Mouse (Mus musculus) myocyte (in vitro differentiated cells): ENCODE data around the gene Lmo2. TPM values are rescaled to one million over a fixed set of nuclear protein-coding genes. Genes with fewer than 3 reads are reported as not detected.

Experiments
- H3K27me3 ChIP-seq: one replicate; pipeline ENCODE4 v1.6.1; 2011; ENCODE audit not compliant: control insufficient read depth, insufficient read depth, insufficient read length
- H3K36me3 ChIP-seq: one replicate; pipeline ENCODE4 v1.6.1; 2011; ENCODE audit not compliant: control insufficient read depth, insufficient read depth
- H3K4me2 ChIP-seq: one replicate; pipeline ENCODE4 v1.6.1; 2011; ENCODE audit warnings: low read depth, control low read depth
- H3K4me3 ChIP-seq: one replicate; pipeline ENCODE4 v1.5.1; 2011; ENCODE audit warnings: mild to moderate bottlenecking, control low read depth, moderate library complexity
- H3K79me2 ChIP-seq: one replicate; pipeline ENCODE4 v1.6.1; 2011; ENCODE audit not compliant: control insufficient read depth, insufficient read depth
- H3ac ChIP-seq: one replicate; pipeline ENCODE4 v1.6.1; 2011; ENCODE audit not compliant: control insufficient read depth, insufficient read length
- CEBPB ChIP-seq: IDR thresholded peaks from 2 replicates; pipeline ENCODE4 v1.6.1; 2011; ENCODE audit warnings: mild to moderate bottlenecking, moderate library complexity; ENCODE audit not compliant: poor library complexity, insufficient read depth, severe bottlenecking
- E2F4 ChIP-seq: IDR thresholded peaks from one replicate; pipeline ENCODE4 v1.6.1; 2011; ENCODE audit warnings: mild to moderate bottlenecking, control low read depth, moderate library complexity; ENCODE audit not compliant: insufficient read depth
- MAX ChIP-seq: IDR thresholded peaks from one replicate; pipeline ENCODE4 v1.6.1; 2011; ENCODE audit warnings: low read depth, mild to moderate bottlenecking, control low read depth
- MYOD1 ChIP-seq, 3 experiments: IDR thresholded peaks; one replicate each; pipeline ENCODE4 v1.6.1; 2011; ENCODE audit warnings: control low read depth in 2 of 3, low read depth in 2 of 3, mild to moderate bottlenecking in 2 of 3, moderate library complexity in 1 of 3; ENCODE audit not compliant: insufficient read length in 2 of 3, control insufficient read depth in 1 of 3
- MYOG ChIP-seq, 3 experiments: IDR thresholded peaks; one replicate each; pipeline ENCODE4 v1.6.1; 2011; ENCODE audit warnings: control low read depth in 2 of 3, low read depth in 2 of 3, mild to moderate bottlenecking in 2 of 3; ENCODE audit not compliant: insufficient read length in 2 of 3, control insufficient read depth in 1 of 3, insufficient read depth in 1 of 3
- POLR2A ChIP-seq: IDR thresholded peaks from one replicate; pipeline ENCODE4 v1.6.1; 2011; ENCODE audit warnings: low read depth, mild to moderate bottlenecking, control low read depth, moderate library complexity; ENCODE audit not compliant: insufficient read length
- POLR2AphosphoS2 ChIP-seq: IDR thresholded peaks from one replicate; pipeline ENCODE4 v1.6.1; 2011; ENCODE audit warnings: low read depth, control low read depth; ENCODE audit not compliant: insufficient read length
- REST ChIP-seq: IDR thresholded peaks from one replicate; pipeline ENCODE4 v1.6.1; 2011; ENCODE audit warnings: mild to moderate bottlenecking, control low read depth, moderate library complexity; ENCODE audit not compliant: insufficient read depth, insufficient read length
- SRF ChIP-seq: IDR thresholded peaks from one replicate; pipeline ENCODE4 v1.6.1; 2011; ENCODE audit warnings: low read depth; ENCODE audit not compliant: control insufficient read depth, insufficient read length
- TCF12 ChIP-seq: IDR thresholded peaks from one replicate; pipeline ENCODE4 v1.6.1; 2011; ENCODE audit warnings: mild to moderate bottlenecking, control low read depth; ENCODE audit not compliant: poor library complexity, insufficient read depth, severe bottlenecking
- TCF3 ChIP-seq: IDR thresholded peaks from one replicate; pipeline ENCODE4 v1.6.1; 2011; ENCODE audit warnings: low read depth, control low read depth; ENCODE audit not compliant: insufficient read length
- USF1 ChIP-seq: IDR thresholded peaks from one replicate; pipeline ENCODE4 v1.6.1; 2011; ENCODE audit warnings: low read depth, mild to moderate bottlenecking, control low read depth, moderate library complexity
- polyA plus RNA-seq: library from polyadenylated mRNA; unstranded; fragments of >200 nt; fragmentation: generic; extraction: Trizol; gene quantifications from one replicate; pipeline ENCODE4 v1.2.1, GENCODE M21; 2012; ENCODE audit warnings: missing spikeins

Lmo2 gene
- polyA plus RNA-seq, 1 experiment = 0.11 TPM

- Histone ChIP-seq H3K27me3 (peaks cover 73% of the 10 kb centered on the region), H3K4me2 (peak overlapping the region; percentile 75), H3K79me2 (no peaks in the 10 kb centered on the region), H3K4me3 (no peak overlapping the region), H3ac (no peak overlapping the region), H3K36me3 (no peaks in the 10 kb centered on the region)
- TF ChIP-seq TCF3 (no peak), POLR2AphosphoS2 (no peak), E2F4 (no peak), TCF12 (no peak), MYOD1 (IDR thresholded peaks at IDR 0.05; ENCODE audit: control insufficient read depth in 1 of 3, insufficient read length in 2 of 3, low read depth in 2 of 3) (no peak), CEBPB (no peak), REST (no peak)
Measured at GRCm38 (mm10) chr2:103970791-103971649, 13.2 kb downstream of the Lmo2 start.

GRCm38 (mm10) chr2:103971838-103972237 is 14.1 kb downstream of the Lmo2 start:
- Histone ChIP-seq H3K36me3 (no peaks in the 10 kb centered on the region), H3K4me3 (no peak overlapping the region), H3K79me2 (no peaks in the 10 kb centered on the region), H3K4me2 (no peak overlapping the region), H3ac (no peak overlapping the region), H3K27me3 (peaks cover 70% of the 10 kb centered on the region)
- no peak for TF ChIP-seq POLR2A
- TF ChIP-seq TCF3 = no peak

GRCm38 (mm10) chr2:103975904-103976303 is 18.1 kb downstream of the Lmo2 start:
- Histone ChIP-seq H3K27me3 (peaks cover 79% of the 10 kb centered on the region), H3K36me3 (no peaks in the 10 kb centered on the region), H3K4me2 (no peak overlapping the region), H3ac (no peak overlapping the region), H3K4me3 (no peak overlapping the region), H3K79me2 (no peaks in the 10 kb centered on the region)
- TF ChIP-seq POLR2A (no peak), REST (no peak), CEBPB (no peak), USF1 (no peak), TCF3 (no peak), MAX (no peak), MYOD1 (IDR thresholded peaks at IDR 0.05; ENCODE audit: control insufficient read depth in 1 of 3, insufficient read length in 2 of 3, low read depth in 2 of 3) (no peak), POLR2AphosphoS2 (no peak), TCF12 (no peak), MYOG (IDR thresholded peaks at IDR 0.05; ENCODE audit: control insufficient read depth in 1 of 3, insufficient read depth in 1 of 3, insufficient read length in 2 of 3, low read depth in 2 of 3) (no peak), SRF (no peak), E2F4 (no peak)

GRCm38 (mm10) chr2:103977216-103977615 is 19.4 kb downstream of the Lmo2 start:
- Histone ChIP-seq H3K27me3 (peaks cover 75% of the 10 kb centered on the region), H3K79me2 (no peaks in the 10 kb centered on the region), H3K4me3 (no peak overlapping the region), H3K4me2 (no peak overlapping the region), H3ac (no peak overlapping the region), H3K36me3 (no peaks in the 10 kb centered on the region)
- TF ChIP-seq MYOD1 (IDR thresholded peaks at IDR 0.05; ENCODE audit: control insufficient read depth in 1 of 3, insufficient read length in 2 of 3, low read depth in 2 of 3) = no peak
- TF ChIP-seq E2F4 = no peak
- no peak for TF ChIP-seq POLR2AphosphoS2

GRCm38 (mm10) chr2:103977716-103978115 is 19.9 kb downstream of the Lmo2 start:
- TF ChIP-seq TCF3 = no peak
- no peak for TF ChIP-seq TCF12
- TF ChIP-seq POLR2AphosphoS2 = no peak
- TF ChIP-seq MYOG (IDR thresholded peaks at IDR 0.05; ENCODE audit: control insufficient read depth in 1 of 3, insufficient read depth in 1 of 3, insufficient read length in 2 of 3, low read depth in 2 of 3) = no peak
- no peak for TF ChIP-seq SRF
- TF ChIP-seq E2F4 = no peak
- no peak for TF ChIP-seq MAX
- TF ChIP-seq REST = no peak
- no peak for TF ChIP-seq MYOD1 (IDR thresholded peaks at IDR 0.05; ENCODE audit: control insufficient read depth in 1 of 3, insufficient read length in 2 of 3, low read depth in 2 of 3)
- TF ChIP-seq POLR2A = no peak
- TF ChIP-seq USF1 = no peak
- TF ChIP-seq CEBPB = no peak
- no peak overlapping the region for H3K4me2 ChIP-seq
- H3K79me2 ChIP-seq = no peaks in the 10 kb centered on the region
- no peak overlapping the region for H3K4me3 ChIP-seq
- no peak overlapping the region for H3ac ChIP-seq
- no peaks in the 10 kb centered on the region for H3K36me3 ChIP-seq
- peaks cover 73% of the 10 kb centered on the region for H3K27me3 ChIP-seq
